Mouse (Mus musculus): Measurements from ENCODE around the gene Ankra2. TPM values are rescaled to one million over a fixed set of nuclear protein-coding genes. Genes with fewer than 3 reads are reported as not detected.
A peak's percentile ranks its signal among the peaks of the same experiment; 100 is the strongest.

Gene Ankra2
- polyA plus RNA-seq, 1 experiment from 2014 or later, result 36.5 TPM

DNA sequence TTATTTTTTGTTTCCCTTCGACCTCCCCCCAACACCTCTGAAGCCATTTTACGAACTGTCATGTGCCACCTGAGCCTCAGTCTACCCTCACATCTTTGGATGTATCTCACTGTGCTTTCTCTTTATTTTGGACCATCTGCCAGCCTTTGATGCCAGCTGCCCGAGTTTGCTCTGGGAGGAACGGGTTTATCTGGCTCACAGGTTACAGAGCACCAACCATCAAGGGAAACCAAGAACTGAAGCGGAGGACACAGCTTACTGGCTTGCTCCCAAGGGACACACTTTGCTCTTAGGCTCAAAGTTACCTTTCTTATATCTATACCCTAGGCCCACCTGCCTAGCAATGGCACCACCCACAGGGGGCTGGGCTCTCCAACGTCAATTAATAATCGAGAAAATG, 17.5 kb upstream of the Ankra2 start:
- WGBS, result 71% methylated on average over 7 of the region's 7 CpGs
- Histone ChIP-seq H3K9ac (ENCODE audit: low read length) (no peak overlapping the region), H3K4me3 (ENCODE audit: low read depth, low read length) (no peak overlapping the region), H3K4me1 (ENCODE audit: control insufficient read depth, insufficient read depth, low read length) (no peaks in the 10 kb centered on the region), H3K27me3 (ENCODE audit: control insufficient read depth, insufficient read depth, low read length) (no peaks in the 10 kb centered on the region), H3K36me3 (ENCODE audit: control insufficient read depth, insufficient read depth, low read length) (peaks cover 9% of the 10 kb centered on the region; the same call in 1 of the 2 replicates), H3K9me3 (ENCODE audit: control insufficient read depth, low read length) (no peaks in the 10 kb centered on the region), H3K27ac (ENCODE audit: low read depth, low read length) (no peak overlapping the region), H3K4me2 (ENCODE audit: low read depth) (no peak overlapping the region)
- DNase-seq (ENCODE audit: low spot score), result no peak
- ATAC-seq (ENCODE audit: insufficient read depth, low FRiP score, low TSS enrichment), result no peak

DNA sequence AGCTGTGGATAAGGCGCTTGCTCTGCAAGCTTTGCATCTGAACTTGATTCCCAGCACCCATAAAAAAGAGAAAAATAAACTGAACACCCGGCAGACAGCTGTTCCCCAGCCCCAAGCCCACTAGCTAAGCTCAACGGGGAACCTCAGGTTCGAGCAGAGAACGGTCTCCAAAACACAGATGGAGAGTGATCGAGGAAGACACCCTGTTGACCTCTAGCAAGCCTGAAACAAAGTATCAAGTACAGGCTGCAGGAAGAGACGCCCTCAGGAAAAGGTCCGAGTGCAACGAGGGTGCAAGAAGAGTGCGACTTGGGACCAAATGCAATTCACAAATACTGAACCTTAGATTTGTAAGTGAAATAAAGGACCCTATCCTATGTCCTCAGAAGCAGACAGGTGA, 13.3 kb upstream of the Ankra2 start:
- 88% methylated on average over 10 of the region's 10 CpGs for WGBS
- no peaks in the 10 kb centered on the region for H3K9me3 ChIP-seq (ENCODE audit: control insufficient read depth, low read length)

DNA sequence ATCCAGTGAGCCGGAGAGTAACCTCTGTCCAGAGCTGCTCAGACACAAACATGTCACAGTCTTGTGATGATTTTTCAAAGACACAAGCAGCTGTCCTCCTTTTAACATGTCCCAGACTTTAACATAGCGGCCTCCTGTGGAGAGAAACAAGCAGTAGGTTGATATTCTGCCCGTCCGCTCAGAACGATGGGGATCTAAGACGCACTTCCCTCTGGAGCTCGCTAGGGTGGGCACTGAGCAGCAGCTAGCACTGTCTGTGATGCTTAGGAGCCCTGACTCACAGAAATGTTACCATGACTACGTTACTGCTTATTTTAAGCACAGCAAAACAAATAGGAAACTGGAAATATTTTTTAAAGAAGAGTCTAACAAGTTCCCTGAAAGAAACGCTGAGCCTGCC, 8.0 kb upstream of the Ankra2 start:
- WGBS, result 80% methylated on average over 9 of the region's 9 CpGs
- H3K27ac ChIP-seq (ENCODE audit: low read depth, low read length), result no peak overlapping the region
- DNase-seq (ENCODE audit: low spot score) (no peak), ATAC-seq (ENCODE audit: insufficient read depth, low FRiP score, low TSS enrichment) (no peak)
- H3K4me2 ChIP-seq (ENCODE audit: low read depth), result no peak overlapping the region
- H3K27me3 ChIP-seq (ENCODE audit: control insufficient read depth, insufficient read depth, low read length), result no peaks in the 10 kb centered on the region
- no peaks in the 10 kb centered on the region for H3K9me3 ChIP-seq (ENCODE audit: control insufficient read depth, low read length)
- no peak overlapping the region for H3K9ac ChIP-seq (ENCODE audit: low read length)
- peaks cover 13% of the 10 kb centered on the region for H3K36me3 ChIP-seq (ENCODE audit: control insufficient read depth, insufficient read depth, low read length)
- H3K4me3 ChIP-seq (ENCODE audit: low read depth, low read length), result no peak overlapping the region
- no peaks in the 10 kb centered on the region for H3K4me1 ChIP-seq (ENCODE audit: control insufficient read depth, insufficient read depth, low read length)

More for the DNA sequence above, 13.3 kb upstream of the Ankra2 start:
- H3K36me3 ChIP-seq (ENCODE audit: control insufficient read depth, insufficient read depth, low read length), result peaks cover 14% of the 10 kb centered on the region; the same call in 1 of the 2 replicates
- H3K4me3 ChIP-seq (ENCODE audit: low read depth, low read length), result no peak overlapping the region
- no peaks in the 10 kb centered on the region for H3K27me3 ChIP-seq (ENCODE audit: control insufficient read depth, insufficient read depth, low read length)
- no peak overlapping the region for H3K4me2 ChIP-seq (ENCODE audit: low read depth)
- no peak overlapping the region for H3K9ac ChIP-seq (ENCODE audit: low read length)
- H3K4me1 ChIP-seq (ENCODE audit: control insufficient read depth, insufficient read depth, low read length), result no peaks in the 10 kb centered on the region
- DNase-seq (ENCODE audit: low spot score) (no peak), ATAC-seq (ENCODE audit: insufficient read depth, low FRiP score, low TSS enrichment) (no peak)
- no peak overlapping the region for H3K27ac ChIP-seq (ENCODE audit: low read depth, low read length)

DNA sequence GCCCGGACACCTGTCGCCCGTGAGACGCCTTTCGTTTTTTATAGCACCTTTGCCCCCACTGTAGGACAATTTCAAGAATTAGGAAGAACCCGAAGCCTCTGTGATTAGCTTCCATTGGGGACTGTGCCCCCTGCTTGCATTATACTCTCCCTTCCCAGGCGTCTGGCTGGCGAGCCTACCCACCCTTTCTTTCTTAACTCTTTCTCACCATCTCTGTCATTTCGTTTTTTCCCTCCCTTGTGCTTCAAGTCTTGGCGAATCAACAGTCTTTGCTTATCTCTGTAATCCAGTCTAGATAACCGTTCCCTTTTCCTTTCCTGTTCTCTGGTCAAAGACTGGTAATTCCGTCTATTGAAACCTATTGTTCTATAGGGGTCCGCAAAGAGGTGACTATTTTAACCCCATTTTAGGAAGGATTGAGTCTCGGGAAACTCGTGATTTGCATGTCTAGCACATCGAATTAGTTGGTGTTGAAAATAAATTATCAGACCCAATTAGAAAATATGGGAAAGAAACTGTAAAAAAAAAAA, 649 bp downstream of the Ankra2 start:
- H3K4me3 ChIP-seq (ENCODE audit: low read depth, low read length), result peak overlapping the region; percentile 76
- no peak for ATAC-seq (ENCODE audit: insufficient read depth, low FRiP score, low TSS enrichment)
- WGBS, result 1% methylated on average over 16 of the region's 16 CpGs
- peaks cover 16% of the 10 kb centered on the region for H3K4me1 ChIP-seq (ENCODE audit: control insufficient read depth, insufficient read depth, low read length)
- no peaks in the 10 kb centered on the region; the same call in 1 of the 2 replicates for H3K36me3 ChIP-seq (ENCODE audit: control insufficient read depth, insufficient read depth, low read length)
- no peak for DNase-seq (ENCODE audit: low spot score)
- no peaks in the 10 kb centered on the region for H3K27me3 ChIP-seq (ENCODE audit: control insufficient read depth, insufficient read depth, low read length)
- H3K27ac ChIP-seq (ENCODE audit: low read depth, low read length), result peak overlapping the region; percentile 92
- H3K9ac ChIP-seq (ENCODE audit: low read length), result peak overlapping the region; percentile 90
- peak overlapping the region; percentile 79 for H3K4me2 ChIP-seq (ENCODE audit: low read depth)
- no peaks in the 10 kb centered on the region for H3K9me3 ChIP-seq (ENCODE audit: control insufficient read depth, low read length)

DNA sequence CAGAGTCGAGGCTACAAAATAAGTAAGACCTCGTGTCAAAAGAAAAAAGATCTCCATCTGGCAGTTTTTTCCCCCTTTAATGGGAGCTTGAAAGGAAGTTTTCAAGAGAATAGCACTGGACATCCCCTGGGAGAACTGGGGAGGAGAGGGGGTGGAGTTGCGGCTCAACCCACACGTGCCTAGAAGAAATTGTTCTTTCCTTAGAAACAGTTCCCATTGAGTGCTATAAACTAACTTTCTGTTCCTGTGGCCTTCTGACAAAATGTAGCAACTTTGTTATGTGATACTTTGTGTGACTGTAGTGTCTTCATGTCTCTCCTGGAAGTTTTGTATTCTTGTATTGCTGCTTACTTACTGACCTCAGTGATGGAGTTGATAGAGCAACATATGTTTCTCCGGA, 1.2 kb downstream of the Ankra2 start:
- peak overlapping the region; percentile 90 for H3K9ac ChIP-seq (ENCODE audit: low read length)
- 32% methylated on average over 5 of the region's 5 CpGs for WGBS
- no peak for ATAC-seq (ENCODE audit: insufficient read depth, low FRiP score, low TSS enrichment)

DNA sequence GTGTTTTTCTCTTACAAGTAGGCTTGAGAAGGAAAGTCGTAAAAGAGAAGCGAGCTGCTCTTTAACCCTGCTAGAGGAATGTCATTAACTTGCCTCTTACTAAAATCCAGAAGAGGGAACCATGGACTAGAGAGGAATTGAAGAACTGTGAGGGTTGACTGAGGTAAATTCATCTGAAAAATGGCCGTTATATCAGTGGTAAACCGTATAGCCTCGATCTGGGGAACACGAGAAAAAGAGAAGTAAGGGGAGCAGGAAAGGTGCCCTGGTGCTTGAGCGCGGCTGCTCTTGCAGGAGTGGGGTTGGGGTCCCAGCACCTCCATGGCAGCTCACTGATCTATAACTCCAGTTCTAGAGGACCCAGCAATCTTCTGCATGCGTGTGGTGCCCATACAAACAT, 11.1 kb downstream of the Ankra2 start:
- no peak for ATAC-seq (ENCODE audit: insufficient read depth, low FRiP score, low TSS enrichment)
- H3K4me3 ChIP-seq (ENCODE audit: low read depth, low read length), result no peak overlapping the region
- no peaks in the 10 kb centered on the region for H3K9me3 ChIP-seq (ENCODE audit: control insufficient read depth, low read length)
- H3K4me1 ChIP-seq (ENCODE audit: control insufficient read depth, insufficient read depth, low read length), result no peaks in the 10 kb centered on the region
- peaks cover 8% of the 10 kb centered on the region for H3K36me3 ChIP-seq (ENCODE audit: control insufficient read depth, insufficient read depth, low read length)
- H3K27ac ChIP-seq (ENCODE audit: low read depth, low read length), result no peak overlapping the region
- no peak overlapping the region for H3K9ac ChIP-seq (ENCODE audit: low read length)
- H3K4me2 ChIP-seq (ENCODE audit: low read depth), result no peak overlapping the region
- no peaks in the 10 kb centered on the region for H3K27me3 ChIP-seq (ENCODE audit: control insufficient read depth, insufficient read depth, low read length)
- WGBS, result 92% methylated on average over 9 of the region's 9 CpGs
- no peak for DNase-seq (ENCODE audit: low spot score)

More for the DNA sequence above, 1.2 kb downstream of the Ankra2 start:
- Histone ChIP-seq H3K4me3 (ENCODE audit: low read depth, low read length) (peak overlapping the region; percentile 76), H3K27me3 (ENCODE audit: control insufficient read depth, insufficient read depth, low read length) (no peaks in the 10 kb centered on the region), H3K4me1 (ENCODE audit: control insufficient read depth, insufficient read depth, low read length) (peaks cover 16% of the 10 kb centered on the region), H3K9me3 (ENCODE audit: control insufficient read depth, low read length) (no peaks in the 10 kb centered on the region), H3K27ac (ENCODE audit: low read depth, low read length) (no peak overlapping the region), H3K4me2 (ENCODE audit: low read depth) (peak overlapping the region; percentile 79), H3K36me3 (ENCODE audit: control insufficient read depth, insufficient read depth, low read length) (peaks cover 2% of the 10 kb centered on the region; the same call in 1 of the 2 replicates)
- no peak for DNase-seq (ENCODE audit: low spot score)

- H3K27ac ChIP-seq (ENCODE audit: low read depth, low read length), result no peak overlapping the region
- no peak overlapping the region for H3K4me2 ChIP-seq (ENCODE audit: low read depth)
- 86% methylated on average over 4 of the region's 4 CpGs for WGBS
- H3K4me3 ChIP-seq (ENCODE audit: low read depth, low read length), result no peak overlapping the region
- H3K36me3 ChIP-seq (ENCODE audit: control insufficient read depth, insufficient read depth, low read length), result peaks cover 8% of the 10 kb centered on the region
- H3K4me1 ChIP-seq (ENCODE audit: control insufficient read depth, insufficient read depth, low read length), result no peaks in the 10 kb centered on the region
- H3K27me3 ChIP-seq (ENCODE audit: control insufficient read depth, insufficient read depth, low read length), result no peaks in the 10 kb centered on the region
- ATAC-seq (ENCODE audit: insufficient read depth, low FRiP score, low TSS enrichment) (no peak), DNase-seq (ENCODE audit: low spot score) (no peak)
- no peak overlapping the region for H3K9ac ChIP-seq (ENCODE audit: low read length)
- no peaks in the 10 kb centered on the region for H3K9me3 ChIP-seq (ENCODE audit: control insufficient read depth, low read length)
Observed at GRCm38 (mm10) chr13:98275646-98276045, 12.8 kb downstream of the Ankra2 start.

DNA sequence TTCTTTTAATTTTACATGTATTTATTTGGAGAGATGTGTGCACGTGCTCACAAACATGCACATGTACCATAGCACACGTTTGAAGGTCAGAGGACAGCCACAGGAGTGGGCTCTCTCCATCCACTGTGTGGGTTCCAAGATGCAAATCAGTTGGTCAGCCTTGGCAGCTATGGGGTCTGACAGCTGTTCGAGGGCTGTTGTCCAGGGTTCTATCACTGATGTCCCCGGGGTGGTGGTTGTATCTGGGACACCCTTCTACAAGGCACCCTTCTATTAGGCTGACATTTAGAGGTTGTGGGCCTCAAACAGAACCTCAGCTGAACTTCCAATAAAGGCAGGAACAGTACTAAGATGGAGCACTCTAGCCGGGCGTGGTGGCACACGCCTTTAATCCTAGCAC, 13.4 kb downstream of the Ankra2 start:
- Histone ChIP-seq H3K27ac (ENCODE audit: low read depth, low read length) (no peak overlapping the region), H3K4me2 (ENCODE audit: low read depth) (no peak overlapping the region), H3K27me3 (ENCODE audit: control insufficient read depth, insufficient read depth, low read length) (no peaks in the 10 kb centered on the region), H3K9ac (ENCODE audit: low read length) (no peak overlapping the region), H3K9me3 (ENCODE audit: control insufficient read depth, low read length) (no peaks in the 10 kb centered on the region), H3K4me3 (ENCODE audit: low read depth, low read length) (no peak overlapping the region), H3K36me3 (ENCODE audit: control insufficient read depth, insufficient read depth, low read length) (peaks cover 8% of the 10 kb centered on the region), H3K4me1 (ENCODE audit: control insufficient read depth, insufficient read depth, low read length) (no peaks in the 10 kb centered on the region)
- no peak for DNase-seq (ENCODE audit: low spot score)
- WGBS, result 88% methylated on average over 7 of the region's 7 CpGs
- no peak for ATAC-seq (ENCODE audit: insufficient read depth, low FRiP score, low TSS enrichment)

DNA sequence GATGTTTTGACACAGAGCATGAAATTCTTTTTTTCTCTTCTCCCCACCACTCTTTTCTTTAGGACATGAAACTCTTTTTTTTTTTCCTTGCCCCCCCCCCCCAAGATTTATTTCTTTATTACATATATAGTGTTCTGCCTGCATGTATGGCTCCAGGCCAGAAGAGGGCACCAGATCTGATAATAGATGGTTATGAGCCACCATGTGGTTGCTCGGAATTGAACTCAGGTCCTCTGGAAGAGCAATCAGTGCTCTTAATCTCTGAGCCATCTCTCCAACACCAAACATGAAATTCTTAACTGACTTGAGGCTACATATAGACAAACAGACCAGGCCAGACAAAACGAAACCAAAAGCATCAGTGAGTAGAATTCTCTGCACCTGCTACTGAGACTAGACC, 14.6 kb downstream of the Ankra2 start:
- no peak overlapping the region for H3K4me3 ChIP-seq (ENCODE audit: low read depth, low read length)
- ATAC-seq (ENCODE audit: insufficient read depth, low FRiP score, low TSS enrichment), result no peak
- H3K4me2 ChIP-seq (ENCODE audit: low read depth), result no peak overlapping the region
- no peak overlapping the region for H3K27ac ChIP-seq (ENCODE audit: low read depth, low read length)
- H3K9ac ChIP-seq (ENCODE audit: low read length), result no peak overlapping the region
- H3K9me3 ChIP-seq (ENCODE audit: control insufficient read depth, low read length), result no peaks in the 10 kb centered on the region
- no peak for DNase-seq (ENCODE audit: low spot score)
- no peaks in the 10 kb centered on the region for H3K27me3 ChIP-seq (ENCODE audit: control insufficient read depth, insufficient read depth, low read length)
- 94% methylated on average over 2 of the region's 2 CpGs for WGBS
- H3K4me1 ChIP-seq (ENCODE audit: control insufficient read depth, insufficient read depth, low read length), result no peaks in the 10 kb centered on the region
- H3K36me3 ChIP-seq (ENCODE audit: control insufficient read depth, insufficient read depth, low read length), result peaks cover 2% of the 10 kb centered on the region; the same call in 1 of the 2 replicates

All from neural tube, embryonic 11.5 days (tissue).